Mouse (Mus musculus): ENCODE results near the gene Vmn2r82. TPM values are rescaled to one million over a fixed set of nuclear protein-coding genes. Genes with fewer than 3 reads are reported as not detected.

The Vmn2r82 gene
- not detected in 2 replicates for polyA plus RNA-seq (2021; fragmentation: Nextera tagmentation)
- long read RNA-seq, experiment 1: 0 reads
- long read RNA-seq, experiment 2: 0 reads

DNA sequence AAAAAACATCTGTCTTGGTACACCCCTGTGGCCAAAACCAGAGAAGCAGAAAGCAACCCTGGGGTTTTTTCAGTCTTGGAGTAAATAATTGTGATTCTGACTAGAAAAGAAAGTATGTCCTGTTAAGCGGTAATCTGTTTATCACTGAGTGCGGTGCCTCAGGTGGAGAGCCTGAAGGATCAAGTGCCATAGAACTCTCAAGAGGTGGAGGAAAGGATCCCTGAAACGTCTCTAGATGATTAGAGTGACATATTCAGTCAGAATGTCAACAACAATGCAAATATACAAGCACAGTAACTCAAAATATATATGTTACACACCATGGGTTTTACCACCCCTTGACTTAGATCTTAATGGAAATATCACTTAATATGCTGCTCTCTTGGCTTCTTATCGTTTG is at the start of gene Vmn2r82:
TSS of gene Vmn2r82 (plus strand) at position 301 of the 400 bp plus-strand sequence.

Other genes starting within 250 kb of the Vmn2r82 start
- gene Vmn2r80, start 207.8 kb upstream of the Vmn2r82 start, polyA plus RNA-seq (2021; fragmentation: Nextera tagmentation): not detected in 2 replicates
- gene Vmn2r81, start 108.8 kb upstream of the Vmn2r82 start, polyA plus RNA-seq (2021; fragmentation: Nextera tagmentation): not detected in 2 replicates
- gene Vmn2r83, start 112.2 kb downstream of the Vmn2r82 start, polyA plus RNA-seq (2021; fragmentation: Nextera tagmentation): not detected in 2 replicates
- gene Plpp2, start 177.3 kb downstream of the Vmn2r82 start, polyA plus RNA-seq (2021; fragmentation: Nextera tagmentation): 9.8 and 11.2 TPM in 2 replicates
- gene Mier2, start 198.7 kb downstream of the Vmn2r82 start, polyA plus RNA-seq (2021; fragmentation: Nextera tagmentation): 21.2 and 25.3 TPM in 2 replicates
- gene Theg, start 230.8 kb downstream of the Vmn2r82 start, polyA plus RNA-seq (2021; fragmentation: Nextera tagmentation): 0.51 and 1.1 TPM in 2 replicates